Mouse (Mus musculus): ENCODE measurements around the gene Slc39a8. TPM values are rescaled to one million over a fixed set of nuclear protein-coding genes. Genes with fewer than 3 reads are reported as not detected.

Gene Slc39a8
- polyA plus RNA-seq, 1 experiment = 3.6 TPM

- no peak overlapping the region for H3K4me3 ChIP-seq (ENCODE audit: insufficient read depth, low read length)
- TF ChIP-seq POLR2A (IDR thresholded peaks at IDR 0.05; ENCODE audit: extremely low read depth, insufficient read depth, low read length) = no peak
- TF ChIP-seq CTCF (IDR thresholded peaks at IDR 0.05; ENCODE audit: extremely low read depth, insufficient read depth, low read length) = no peak
- no peaks in the 10 kb centered on the region for H3K4me1 ChIP-seq (ENCODE audit: control insufficient read depth, insufficient read depth, low read length)
These were observed 103.1 kb downstream of the Slc39a8 start for GRCm38 (mm10) chr3:135928184-135928583.

DNA sequence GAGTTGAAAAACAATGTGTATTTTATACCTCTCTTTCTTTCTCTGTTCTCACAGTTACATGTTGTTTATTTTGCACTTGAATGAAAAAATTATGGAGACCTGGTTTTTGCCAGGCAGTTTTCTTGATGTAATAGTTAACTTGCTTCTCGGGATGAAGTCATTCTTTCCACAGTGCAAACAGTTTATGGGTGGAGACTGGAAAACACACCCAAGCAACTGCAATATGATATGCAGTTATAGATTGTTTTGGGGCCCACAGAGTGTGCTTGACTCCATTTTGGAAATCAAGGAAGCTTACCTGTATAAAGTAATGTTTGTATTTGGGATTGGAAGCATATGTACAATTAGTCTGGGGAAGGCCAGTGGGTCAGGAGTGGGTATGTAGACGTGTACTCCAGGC lies 112.4 kb downstream of the Slc39a8 start:
- no peak overlapping the region for H3K27ac ChIP-seq (ENCODE audit: insufficient read depth, low read length)
- H3K4me1 ChIP-seq (ENCODE audit: control insufficient read depth, insufficient read depth, low read length) = no peaks in the 10 kb centered on the region
- no peak for TF ChIP-seq CTCF (IDR thresholded peaks at IDR 0.05; ENCODE audit: extremely low read depth, insufficient read depth, low read length)
- no peak overlapping the region for H3K4me3 ChIP-seq (ENCODE audit: insufficient read depth, low read length)

More at GRCm38 (mm10) chr3:135928184-135928583, 103.1 kb downstream of the Slc39a8 start:
- no peak overlapping the region for H3K27ac ChIP-seq (ENCODE audit: insufficient read depth, low read length)

Other genes starting within 250 kb of the Slc39a8 start
- gene Nfkb1, start 133.7 kb upstream of the Slc39a8 start, polyA plus RNA-seq (2012; rRNA removed) = 22.3 and 24.2 TPM in 2 replicates

Data from cortical plate, adult 2 months (tissue).